Mouse (Mus musculus): ENCODE results near the gene Nr4a1.

- TF ChIP-seq GATA1 (IDR thresholded peaks at IDR 0.05; ENCODE audit: borderline replicate concordance, low read length) (no peak), FLI1 (IDR thresholded peaks at IDR 0.05; ENCODE audit: low read length) (no peak)
Observed at GRCm38 (mm10) chr15:101302201-101302600, 48.1 kb downstream of the Nr4a1 start.
